Mouse (Mus musculus) megakaryocyte, embryonic 14.5 days (primary cell): ENCODE measurements around the gene Coro6.

ENCODE experiments used
- FLI1 ChIP-seq: IDR thresholded peaks from 2 replicates; pipeline ENCODE4 v1.6.1; 2012; ENCODE audit warnings: low read length, inconsistent platforms, mixed read lengths
- GATA1 ChIP-seq: IDR thresholded peaks from 3 replicates; pipeline ENCODE4 v1.6.1; 2012; ENCODE audit warnings: mixed read lengths, low read length, inconsistent platforms, borderline replicate concordance

DNA sequence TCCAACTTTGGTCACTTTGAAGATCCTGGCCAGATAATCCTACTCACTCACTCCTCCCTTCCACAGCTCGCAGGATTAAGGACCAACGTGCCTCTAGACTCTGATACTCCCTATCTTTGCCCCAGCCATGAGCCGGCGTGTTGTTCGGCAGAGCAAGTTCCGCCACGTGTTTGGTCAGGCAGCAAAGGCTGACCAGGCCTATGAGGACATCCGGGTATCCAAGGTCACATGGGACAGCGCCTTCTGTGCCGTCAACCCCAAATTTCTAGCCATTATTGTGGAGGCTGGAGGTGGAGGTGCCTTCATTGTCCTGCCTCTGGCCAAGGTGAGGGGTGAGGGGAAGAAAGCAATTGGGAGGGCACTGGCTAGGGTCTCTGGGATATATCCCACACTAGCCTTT lies 1.6 kb downstream of the Coro6 start:
- TF ChIP-seq GATA1 (no peak), FLI1 (no peak)
